Mouse (Mus musculus) kidney, adult 2 months (tissue): ENCODE results near the gene Grip1.

Source experiments
- CTCF ChIP-seq: fragments of 200-500 bp; conservative IDR thresholded peaks from 2 replicates; pipeline ENCODE4 v1.5.1; 2011; ENCODE audit warnings: low read depth, mild to moderate bottlenecking, control low read depth, low read length, moderate library complexity, mixed read lengths; ENCODE audit not compliant: insufficient read depth, insufficient read length
- POLR2A ChIP-seq: fragments of 200-500 bp; IDR thresholded peaks from one replicate; pipeline ENCODE4 v1.6.1; 2011; ENCODE audit warnings: low read depth, low read length, control low read depth

DNA sequence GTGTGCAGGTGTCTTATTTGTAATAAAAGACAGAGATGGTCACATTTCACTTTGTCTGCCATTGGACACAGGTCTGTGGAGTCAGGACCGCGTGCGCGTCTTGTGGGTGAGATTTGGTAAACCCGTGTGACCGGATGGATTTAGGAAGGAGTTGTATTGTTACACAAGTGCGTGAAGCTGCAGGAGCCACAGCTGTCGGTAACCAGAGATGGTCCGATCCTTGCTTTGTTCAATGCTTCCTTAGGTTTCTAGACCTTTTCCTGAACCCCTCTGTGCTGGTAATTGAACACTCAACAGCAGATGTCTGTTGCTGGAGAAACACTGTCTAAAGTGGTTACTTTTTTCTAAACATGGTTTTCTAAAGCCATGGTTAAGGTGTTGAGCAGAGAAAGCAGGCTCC lies 48.5 kb upstream of the Grip1 start:
- no peak for TF ChIP-seq POLR2A
- TF ChIP-seq CTCF = no peak
